Mouse (Mus musculus): ENCODE results near the gene Slc36a4. TPM values are rescaled to one million over a fixed set of nuclear protein-coding genes. Genes with fewer than 3 reads are reported as not detected.

The Slc36a4 gene
- polyA plus RNA-seq, 1 experiment from 2014 or later = 11.2 TPM

DNA sequence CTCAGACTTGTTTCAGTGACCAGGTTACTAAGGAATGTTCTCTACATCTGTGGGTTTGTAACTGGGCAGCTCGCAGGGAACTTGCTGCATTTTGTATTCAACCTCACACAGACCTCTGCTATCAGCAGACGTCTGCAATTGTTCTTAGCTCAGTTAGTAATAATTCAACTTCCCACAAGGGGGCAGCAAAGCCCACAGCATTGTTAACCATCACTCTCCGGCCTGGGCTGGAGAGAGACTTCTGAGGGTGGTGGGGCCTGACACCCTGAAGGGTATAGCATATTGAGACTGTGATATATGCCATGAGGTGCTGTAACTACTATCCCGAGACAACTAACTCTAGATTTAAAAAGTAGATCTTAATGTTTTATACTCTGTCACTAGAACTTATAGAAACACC lies 24.3 kb upstream of the Slc36a4 start:
- WGBS = 9% methylated on average over 4 of the region's 4 CpGs
- H3K4me2 ChIP-seq (replicated peaks; ENCODE audit: low read depth, low read length) = no peak overlapping the region
- ATAC-seq = peak; percentile 45; the same call in 1 of the 2 replicates

DNA sequence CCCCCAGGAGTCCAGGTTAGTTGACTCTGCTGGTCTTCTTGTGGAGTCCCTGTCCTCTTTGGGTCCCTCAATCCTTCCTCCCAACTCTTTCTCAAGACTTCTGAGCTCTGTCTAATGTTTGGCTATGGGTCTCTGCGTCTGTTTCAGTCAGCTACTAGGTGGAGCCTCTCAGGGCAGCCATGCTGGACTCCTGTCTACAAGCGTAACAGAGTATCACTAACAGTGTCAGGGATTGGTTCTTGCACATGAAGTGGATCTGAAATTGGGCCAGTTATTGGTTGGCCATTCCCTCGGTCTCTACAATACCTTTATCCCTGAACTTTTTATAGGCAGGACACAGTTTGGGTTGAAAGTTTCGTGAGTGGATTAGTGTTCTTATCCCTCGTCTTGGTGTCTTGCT lies 22.2 kb upstream of the Slc36a4 start:
- Histone ChIP-seq H3K9me3 (ENCODE audit: low read length) (no peaks in the 10 kb centered on the region), H3K27me3 (replicated peaks; ENCODE audit: insufficient read depth, low read length) (no peaks in the 10 kb centered on the region), H3K36me3 (ENCODE audit: insufficient read depth, low read length) (no peaks in the 10 kb centered on the region), H3K9ac (replicated peaks; ENCODE audit: low read depth) (no peak overlapping the region), H3K4me1 (ENCODE audit: insufficient read depth, low read depth, low read length) (no peaks in the 10 kb centered on the region), H3K4me3 (ENCODE audit: low read depth, low read length) (no peak overlapping the region), H3K27ac (ENCODE audit: low read length) (no peak overlapping the region), H3K4me2 (replicated peaks; ENCODE audit: low read depth, low read length) (no peak overlapping the region)
- ATAC-seq (no peak), DNase-seq (ENCODE audit: low spot score) (no peak)
- TF ChIP-seq EP300 (IDR thresholded peaks at IDR 0.05) (no peak), CTCF (IDR thresholded peaks at IDR 0.05) (no peak)
- WGBS = 81% methylated on average over 5 of the region's 5 CpGs

More for the DNA sequence above, 24.3 kb upstream of the Slc36a4 start:
- peak; percentile 68 for DNase-seq (ENCODE audit: low spot score)
- H3K27me3 ChIP-seq (replicated peaks; ENCODE audit: insufficient read depth, low read length) = no peaks in the 10 kb centered on the region
- H3K27ac ChIP-seq (ENCODE audit: low read length) = no peak overlapping the region
- TF ChIP-seq EP300 (IDR thresholded peaks at IDR 0.05) (no peak), CTCF (IDR thresholded peaks at IDR 0.05) (peak; percentile 83)
- H3K9ac ChIP-seq (replicated peaks; ENCODE audit: low read depth) = no peak overlapping the region
- no peak overlapping the region for H3K4me3 ChIP-seq (ENCODE audit: low read depth, low read length)
- H3K36me3 ChIP-seq (ENCODE audit: insufficient read depth, low read length) = no peaks in the 10 kb centered on the region
- H3K9me3 ChIP-seq (ENCODE audit: low read length) = no peaks in the 10 kb centered on the region
- no peaks in the 10 kb centered on the region for H3K4me1 ChIP-seq (ENCODE audit: insufficient read depth, low read depth, low read length)

DNA sequence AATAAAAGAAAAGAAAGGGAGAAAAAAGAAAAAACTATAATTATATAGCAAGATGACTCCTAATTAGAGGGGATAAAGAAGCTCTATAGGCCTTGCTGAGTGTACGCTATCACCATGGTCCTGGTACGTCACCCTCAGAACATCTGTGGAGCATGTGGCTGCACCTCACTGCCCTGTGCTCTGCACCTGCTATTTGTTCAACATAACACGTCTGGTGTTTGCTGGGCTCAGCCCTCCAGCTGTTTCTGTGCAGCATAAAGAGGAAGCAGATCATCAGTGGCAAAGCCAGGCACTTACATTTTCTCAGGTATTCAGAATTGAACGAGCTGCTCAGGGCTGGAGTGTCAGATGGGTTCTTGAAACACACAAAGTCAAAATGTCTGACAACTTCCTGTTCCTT lies 15.7 kb upstream of the Slc36a4 start:
- Histone ChIP-seq H3K4me2 (replicated peaks; ENCODE audit: low read depth, low read length) (no peak overlapping the region), H3K4me1 (ENCODE audit: insufficient read depth, low read depth, low read length) (no peaks in the 10 kb centered on the region), H3K9me3 (ENCODE audit: low read length) (no peaks in the 10 kb centered on the region), H3K4me3 (ENCODE audit: low read depth, low read length) (no peak overlapping the region), H3K27ac (ENCODE audit: low read length) (no peak overlapping the region), H3K9ac (replicated peaks; ENCODE audit: low read depth) (no peak overlapping the region), H3K27me3 (replicated peaks; ENCODE audit: insufficient read depth, low read length) (no peaks in the 10 kb centered on the region), H3K36me3 (ENCODE audit: insufficient read depth, low read length) (no peaks in the 10 kb centered on the region)
- DNase-seq (ENCODE audit: low spot score) = no peak
- ATAC-seq = no peak
- no peak for TF ChIP-seq CTCF (IDR thresholded peaks at IDR 0.05)
- no peak for TF ChIP-seq EP300 (IDR thresholded peaks at IDR 0.05)
- 61% methylated on average over 4 of the region's 4 CpGs for WGBS

DNA sequence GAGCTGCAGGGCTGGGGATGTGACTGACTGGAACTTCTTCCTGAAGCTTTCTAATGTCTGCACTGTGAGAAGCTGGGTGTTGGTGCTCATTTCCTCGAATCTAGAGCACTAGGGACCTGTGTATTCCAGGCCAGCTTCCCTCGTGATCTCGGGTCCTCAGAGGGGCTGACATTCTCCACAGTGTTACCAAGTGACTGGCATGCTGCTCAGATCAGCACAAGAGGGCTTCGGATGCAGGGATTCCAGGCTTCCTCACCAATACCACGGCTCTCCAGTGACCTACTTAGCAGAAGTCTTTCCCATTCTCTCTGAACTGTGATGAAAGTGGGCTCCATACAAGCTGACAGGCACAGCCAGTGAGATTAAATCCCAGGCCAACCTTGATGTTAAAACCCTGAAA lies 14.5 kb upstream of the Slc36a4 start:
- H3K4me3 ChIP-seq (ENCODE audit: low read depth, low read length) = no peak overlapping the region
- 38% methylated on average over 5 of the region's 5 CpGs for WGBS
- H3K9ac ChIP-seq (replicated peaks; ENCODE audit: low read depth) = no peak overlapping the region
- no peak overlapping the region for H3K27ac ChIP-seq (ENCODE audit: low read length)
- H3K27me3 ChIP-seq (replicated peaks; ENCODE audit: insufficient read depth, low read length) = no peaks in the 10 kb centered on the region
- no peaks in the 10 kb centered on the region for H3K4me1 ChIP-seq (ENCODE audit: insufficient read depth, low read depth, low read length)
- no peak for DNase-seq (ENCODE audit: low spot score)
- ATAC-seq = no peak
- no peak overlapping the region for H3K4me2 ChIP-seq (replicated peaks; ENCODE audit: low read depth, low read length)
- TF ChIP-seq CTCF (IDR thresholded peaks at IDR 0.05) (no peak), EP300 (IDR thresholded peaks at IDR 0.05) (no peak)
- H3K9me3 ChIP-seq (ENCODE audit: low read length) = no peaks in the 10 kb centered on the region
- H3K36me3 ChIP-seq (ENCODE audit: insufficient read depth, low read length) = no peaks in the 10 kb centered on the region

DNA sequence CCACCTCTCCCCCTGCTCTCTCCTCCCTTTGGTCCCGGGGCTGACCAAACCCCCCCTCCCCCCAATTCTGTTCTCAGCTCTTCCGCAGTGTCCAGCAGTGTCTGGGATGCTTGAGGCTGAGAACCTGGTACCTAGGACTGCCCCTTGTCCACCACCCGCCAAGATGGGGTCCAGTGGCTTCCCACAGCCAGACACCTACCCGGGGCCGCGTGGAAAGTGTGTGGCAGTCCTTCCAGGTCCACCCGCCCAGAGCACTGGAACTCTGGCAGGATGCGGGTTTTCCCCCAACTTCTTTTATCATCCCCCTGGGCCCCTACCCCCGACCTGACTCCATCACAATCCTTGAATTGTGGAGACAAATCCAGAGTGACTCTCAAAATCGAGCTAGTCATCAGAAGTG lies 3.8 kb upstream of the Slc36a4 start:
- WGBS = 70% methylated on average over 10 of the region's 10 CpGs
- Histone ChIP-seq H3K9ac (replicated peaks; ENCODE audit: low read depth) (no peak overlapping the region), H3K4me2 (replicated peaks; ENCODE audit: low read depth, low read length) (no peak overlapping the region), H3K36me3 (ENCODE audit: insufficient read depth, low read length) (no peaks in the 10 kb centered on the region), H3K27ac (ENCODE audit: low read length) (no peak overlapping the region), H3K4me1 (ENCODE audit: insufficient read depth, low read depth, low read length) (0 out of 2 replicates have a peak, but pooled peaks cover 5% of the 10 kb centered on the region), H3K27me3 (replicated peaks; ENCODE audit: insufficient read depth, low read length) (no peaks in the 10 kb centered on the region), H3K9me3 (ENCODE audit: low read length) (no peaks in the 10 kb centered on the region), H3K4me3 (ENCODE audit: low read depth, low read length) (no peak overlapping the region)
- TF ChIP-seq CTCF (IDR thresholded peaks at IDR 0.05) = no peak
- TF ChIP-seq EP300 (IDR thresholded peaks at IDR 0.05) = no peak
- ATAC-seq = no peak
- DNase-seq (ENCODE audit: low spot score) = no peak

GRCm38 (mm10) chr9:15708979-15709598 lies 449 bp upstream of the Slc36a4 start:
- ATAC-seq (peak; percentile 49), DNase-seq (ENCODE audit: low spot score) (peak; percentile 66)
- WGBS = 11% methylated on average over 14 of the region's 14 CpGs
- H3K27me3 ChIP-seq (replicated peaks; ENCODE audit: insufficient read depth, low read length) = no peaks in the 10 kb centered on the region
- H3K27ac ChIP-seq (ENCODE audit: low read length) = peak overlapping the region; percentile 70
- peak overlapping the region; percentile 75 for H3K4me3 ChIP-seq (ENCODE audit: low read depth, low read length)
- 0 out of 2 replicates have a peak, but pooled peaks cover 5% of the 10 kb centered on the region for H3K4me1 ChIP-seq (ENCODE audit: insufficient read depth, low read depth, low read length)
- TF ChIP-seq CTCF (IDR thresholded peaks at IDR 0.05) (peak; percentile 22), EP300 (IDR thresholded peaks at IDR 0.05) (peak; percentile 87)
- H3K9ac ChIP-seq (replicated peaks; ENCODE audit: low read depth) = peak overlapping the region; percentile 66
- H3K4me2 ChIP-seq (replicated peaks; ENCODE audit: low read depth, low read length) = peak overlapping the region; percentile 79
- H3K9me3 ChIP-seq (ENCODE audit: low read length) = no peaks in the 10 kb centered on the region
- no peaks in the 10 kb centered on the region for H3K36me3 ChIP-seq (ENCODE audit: insufficient read depth, low read length)

Measured in lung, postnatal 0 days (tissue).